Mouse (Mus musculus) kidney, embryonic 16.5 days (tissue): ENCODE data around the gene Smim17. TPM values are rescaled to one million over a fixed set of nuclear protein-coding genes. Genes with fewer than 3 reads are reported as not detected.
A peak's percentile ranks its signal among the peaks of the same experiment; 100 is the strongest.

Experiments
- ATAC-seq: fragments of 200-750 bp; cut with Nextera tagmentation; 2 replicates; pipeline ENCODE4 v1.8.0; 2017; ENCODE audit warnings: moderate TSS enrichment; ENCODE audit not compliant: low FRiP score, low TSS enrichment
- H3K27ac ChIP-seq: fragments of 300-500 bp; sonication (generic); 2 replicates; pipeline ENCODE4 v1.5.1; 2014; ENCODE audit warnings: low read length
- H3K27me3 ChIP-seq: fragments of 300-500 bp; sonication (generic); 2 replicates; pipeline ENCODE4 v1.6.1; 2014; ENCODE audit warnings: low read length, control low read depth, mixed read lengths; ENCODE audit not compliant: insufficient read depth
- H3K36me3 ChIP-seq: fragments of 300-500 bp; sonication (generic); 2 replicates; pipeline ENCODE4 v1.6.1; 2014; ENCODE audit warnings: low read length, control low read depth, mixed read lengths; ENCODE audit not compliant: insufficient read depth
- H3K4me1 ChIP-seq: fragments of 300-500 bp; sonication (generic); 2 replicates; pipeline ENCODE4 v1.6.1; 2014; ENCODE audit warnings: low read length, control low read depth, mixed read lengths; ENCODE audit not compliant: insufficient read depth
- H3K4me2 ChIP-seq: fragments of 300-500 bp; sonication (generic); replicated peaks from 2 replicates; pipeline ENCODE4 v1.6.1; 2014; ENCODE audit warnings: low read depth, low read length
- H3K4me3 ChIP-seq: fragments of 300-500 bp; sonication (generic); 2 replicates; pipeline ENCODE4 v1.5.1; 2014; ENCODE audit warnings: mild to moderate bottlenecking, low read length
- H3K9ac ChIP-seq: fragments of 300-500 bp; sonication (generic); replicated peaks from 2 replicates; pipeline ENCODE4 v1.6.1; 2014; ENCODE audit warnings: low read length
- H3K9me3 ChIP-seq: fragments of 300-500 bp; sonication (generic); 2 replicates; pipeline ENCODE4 v1.6.1; 2016; ENCODE audit warnings: low read length, control low read depth
- WGBS: fragments of 180-500 bp; shearing (Covaris S2); extraction: QIAGEN DNeasy Blood & Tissue Kit; methylation state at CpG from one replicate; pipeline ENCODE4 v1.1.7; 2014; 5-methylcytosine and 5-hydroxymethylcytosine counted together
- polyA plus RNA-seq: library from polyadenylated mRNA; unstranded; fragments of >200 nt; fragmentation: Nextera tagmentation; extraction: Ambion mirVana; gene quantifications from 2 replicates; pipeline ENCODE4 v1.2.1, GENCODE M21; 2015

Smim17 gene
- polyA plus RNA-seq, 1 experiment from 2014 or later: not detected

DNA sequence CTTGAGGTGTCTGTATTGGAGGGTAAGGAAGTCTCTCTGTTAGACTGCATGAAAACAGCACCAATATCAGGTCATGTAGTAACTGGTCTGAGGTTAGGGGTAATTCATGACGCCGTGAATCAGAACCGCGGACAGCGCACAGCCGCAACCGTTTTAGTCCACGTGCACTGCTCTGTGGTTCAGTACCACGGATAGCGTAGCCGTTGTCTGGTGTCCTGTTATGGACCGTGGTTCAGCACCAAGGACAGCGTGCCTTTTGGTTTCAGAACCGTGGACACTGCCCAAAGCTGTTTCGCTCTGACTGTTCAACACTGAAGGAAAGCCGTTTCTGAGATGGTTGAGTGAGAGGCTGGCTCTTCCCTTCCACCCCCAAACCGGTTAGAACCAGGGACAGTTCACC is 11.5 kb downstream of the Smim17 start, which contains the start of gene Gm20715:
Gene Gm20715 (plus strand): TSS at position 235 of the 400 bp plus-strand sequence.
- Histone ChIP-seq H3K27ac (no peak within 1 kb of the TSS), H3K4me2 (no peak within 1 kb of the TSS), H3K4me1 (no peaks in the 10 kb centered on the region), H3K9me3 (no peaks in the 10 kb centered on the region), H3K4me3 (no peak within 1 kb of the TSS), H3K9ac (no peak within 1 kb of the TSS), H3K36me3 (no peaks in the 10 kb centered on the region), H3K27me3 (no peaks in the 10 kb centered on the region)
- ATAC-seq: peak; percentile 97
- 1% methylated on average over 17 of the region's 17 CpGs for WGBS

DNA sequence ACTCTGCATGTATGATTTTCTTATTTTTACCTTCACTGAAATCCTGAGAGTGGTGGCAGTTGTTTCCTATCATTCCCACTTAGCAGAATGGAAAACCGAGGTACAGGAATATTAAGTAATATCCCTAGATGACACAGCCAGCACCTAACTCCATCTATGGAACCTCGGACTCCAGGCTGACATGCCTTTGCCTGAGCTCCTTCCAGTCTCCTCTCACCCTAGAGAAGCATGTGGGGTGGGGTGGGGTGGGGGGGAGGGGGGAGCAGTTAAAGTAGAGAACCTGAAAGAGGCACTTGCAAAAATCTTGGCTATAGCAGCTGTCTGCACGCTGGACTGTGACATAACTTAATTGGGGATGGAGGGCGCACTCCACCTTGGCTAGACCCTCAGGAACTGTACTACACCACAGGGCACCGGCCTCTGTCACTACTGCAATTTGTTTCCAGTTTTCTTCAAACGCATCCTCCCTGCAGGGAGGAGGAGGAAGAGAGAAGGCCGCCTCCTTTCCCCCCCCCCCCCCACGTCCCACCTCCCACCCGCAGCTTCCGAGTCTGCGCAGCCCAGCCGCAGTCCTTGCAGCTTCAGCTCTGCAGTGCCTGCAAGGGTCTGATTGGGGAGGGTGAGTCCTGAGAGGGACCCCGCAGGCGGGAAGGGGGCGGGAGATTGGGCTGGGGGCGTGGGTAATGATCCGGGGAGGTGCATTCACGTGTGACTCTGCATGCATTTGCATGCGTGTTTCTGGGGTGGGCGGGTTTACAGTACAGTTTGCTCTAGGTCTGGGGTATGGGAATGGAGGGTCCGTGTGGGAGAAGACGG is 16.3 kb downstream of the Smim17 start:
- no peak overlapping the region for H3K9ac ChIP-seq
- no peak overlapping the region for H3K4me3 ChIP-seq
- H3K4me1 ChIP-seq: no peaks in the 10 kb centered on the region
- H3K27ac ChIP-seq: no peak overlapping the region
- H3K9me3 ChIP-seq: no peaks in the 10 kb centered on the region
- 7% methylated on average over 17 of the region's 22 CpGs for WGBS
- H3K4me2 ChIP-seq: 0 out of 2 replicates have a peak overlapping the region, but pooled peaks have one; percentile 10
- H3K27me3 ChIP-seq: no peaks in the 10 kb centered on the region
- ATAC-seq: no peak
- no peaks in the 10 kb centered on the region for H3K36me3 ChIP-seq

DNA sequence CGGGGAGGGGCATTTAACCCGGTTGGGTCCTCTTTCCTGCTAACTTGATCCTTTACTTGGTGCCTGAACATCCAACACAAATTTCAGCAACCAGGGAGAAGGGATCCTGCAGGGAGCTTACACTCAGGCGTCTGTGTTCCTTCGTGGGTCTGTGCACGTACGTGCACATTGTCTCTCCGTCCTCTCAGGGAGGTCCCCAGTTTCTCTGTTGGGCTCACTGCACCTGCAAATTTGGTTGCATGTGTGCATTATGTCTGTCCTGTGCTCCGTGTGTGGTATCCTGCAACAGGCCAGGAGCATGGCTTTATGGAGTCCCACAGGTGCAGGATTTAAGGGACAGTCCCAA is 16.9 kb downstream of the Smim17 start:
- Histone ChIP-seq H3K27ac (no peak overlapping the region), H3K36me3 (no peaks in the 10 kb centered on the region), H3K4me3 (no peak overlapping the region), H3K27me3 (no peaks in the 10 kb centered on the region), H3K4me2 (no peak overlapping the region), H3K4me1 (no peaks in the 10 kb centered on the region), H3K9me3 (no peaks in the 10 kb centered on the region), H3K9ac (no peak overlapping the region)
- no peak for ATAC-seq
- WGBS: 22% methylated on average over 8 of the region's 8 CpGs

DNA sequence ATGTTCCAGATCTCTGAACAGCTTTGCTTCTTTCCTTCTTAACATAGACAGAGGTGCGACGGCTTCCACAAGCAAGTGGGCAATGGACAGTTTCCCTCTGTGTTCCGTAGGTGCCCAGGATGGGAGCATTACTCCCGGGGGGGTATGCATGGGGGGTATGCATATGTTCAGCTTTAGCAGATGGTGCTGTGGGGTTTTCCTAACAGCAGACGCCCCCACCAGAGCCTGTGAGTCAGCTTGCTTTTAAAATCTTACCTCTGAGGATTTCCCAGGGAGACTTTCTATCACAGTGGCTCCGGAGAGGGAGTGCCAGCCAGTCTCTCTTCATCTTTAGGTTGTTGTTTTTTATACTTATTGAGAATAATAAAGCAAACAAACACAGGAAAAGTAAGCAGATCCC is 21.4 kb downstream of the Smim17 start:
- H3K9ac ChIP-seq: no peak overlapping the region
- no peak overlapping the region for H3K4me2 ChIP-seq
- H3K4me3 ChIP-seq: no peak overlapping the region
- no peak for ATAC-seq
- no peaks in the 10 kb centered on the region for H3K27me3 ChIP-seq
- H3K36me3 ChIP-seq: no peaks in the 10 kb centered on the region
- no peak overlapping the region for H3K27ac ChIP-seq
- H3K4me1 ChIP-seq: no peaks in the 10 kb centered on the region
- 75% methylated on average over 6 of the region's 6 CpGs for WGBS
- H3K9me3 ChIP-seq: no peaks in the 10 kb centered on the region

DNA sequence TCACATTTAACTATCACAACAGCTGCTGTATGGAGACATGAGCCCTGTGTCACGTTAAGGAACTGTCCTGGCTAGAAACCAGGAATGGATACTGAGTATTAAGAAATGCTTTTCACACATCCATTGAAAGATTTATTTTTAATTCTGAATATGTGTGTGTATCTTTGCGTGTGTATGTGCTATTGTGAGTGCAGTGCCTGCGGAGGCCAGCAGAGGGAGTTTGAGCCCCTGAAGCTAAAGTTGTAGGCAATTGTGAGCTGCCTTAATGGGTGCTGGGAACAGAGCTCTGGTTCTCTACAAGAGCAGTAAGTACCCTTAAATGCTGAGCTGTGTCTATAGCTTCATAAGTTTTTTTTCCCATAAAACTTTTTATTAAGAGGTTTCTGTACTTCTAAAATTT is 30.9 kb downstream of the Smim17 start:
- Histone ChIP-seq H3K4me3 (no peak overlapping the region), H3K9me3 (peaks cover 5% of the 10 kb centered on the region), H3K27me3 (no peaks in the 10 kb centered on the region), H3K4me2 (no peak overlapping the region), H3K36me3 (no peaks in the 10 kb centered on the region), H3K27ac (no peak overlapping the region), H3K4me1 (no peaks in the 10 kb centered on the region), H3K9ac (no peak overlapping the region)
- ATAC-seq: no peak
- 88% methylated on average over 3 of the region's 3 CpGs for WGBS

DNA sequence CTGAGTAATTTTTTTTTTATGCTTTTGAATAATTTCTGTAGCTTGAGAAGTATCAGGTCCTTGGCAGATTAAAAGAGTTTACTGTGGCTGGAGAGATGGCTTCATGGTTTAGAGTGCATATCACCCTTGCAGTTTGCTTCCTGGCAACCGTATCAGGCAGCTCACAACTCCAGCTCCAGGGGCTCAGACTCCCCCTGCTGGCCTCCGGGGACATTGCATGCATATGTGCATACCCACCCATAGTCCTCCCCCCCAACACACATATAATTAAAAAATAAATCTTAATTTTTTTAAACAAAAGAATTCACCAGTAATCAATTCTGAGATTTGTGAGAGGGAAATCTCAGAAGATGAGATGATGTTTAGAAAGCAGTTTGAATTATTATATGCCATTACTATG is 31.8 kb downstream of the Smim17 start:
- no peak overlapping the region for H3K9ac ChIP-seq
- no peak overlapping the region for H3K4me3 ChIP-seq
- H3K27ac ChIP-seq: no peak overlapping the region
- WGBS: 37% methylated on average over 2 of the region's 2 CpGs
- H3K4me1 ChIP-seq: no peaks in the 10 kb centered on the region
- H3K9me3 ChIP-seq: peaks cover 5% of the 10 kb centered on the region
- no peak overlapping the region for H3K4me2 ChIP-seq
- no peaks in the 10 kb centered on the region for H3K36me3 ChIP-seq
- H3K27me3 ChIP-seq: no peaks in the 10 kb centered on the region
- no peak for ATAC-seq

DNA sequence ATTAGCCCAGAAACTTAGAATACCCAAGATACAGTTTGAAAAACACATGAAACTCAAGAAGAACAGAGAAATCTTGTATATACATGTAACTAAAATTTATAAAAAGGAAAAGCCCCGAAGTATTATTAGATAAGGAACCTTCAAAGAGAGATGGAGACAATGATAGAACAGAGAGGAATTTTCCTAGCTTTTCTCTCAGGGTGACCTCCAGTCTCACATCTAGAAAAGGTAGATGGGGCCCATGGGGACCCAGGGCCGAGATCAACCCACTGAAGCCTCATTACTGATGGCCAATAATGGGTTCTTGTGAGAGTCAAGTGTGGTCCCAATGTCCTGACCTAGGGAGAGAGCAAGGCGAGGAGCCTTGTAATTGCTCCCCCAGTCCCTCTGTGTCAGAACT is 39.9 kb downstream of the Smim17 start, which contains the start of gene Olfr1344:
Gene Olfr1344 (plus strand): TSS at position 301 of the 400 bp plus-strand sequence.
- Histone ChIP-seq H3K27ac (no peak within 1 kb of the TSS), H3K27me3 (no peaks in the 10 kb centered on the region), H3K4me1 (no peaks in the 10 kb centered on the region), H3K36me3 (no peaks in the 10 kb centered on the region), H3K4me3 (no peak within 1 kb of the TSS), H3K4me2 (no peak within 1 kb of the TSS), H3K9ac (no peak within 1 kb of the TSS), H3K9me3 (no peaks in the 10 kb centered on the region; the same call in 1 of the 2 replicates)
- WGBS: 69% methylated on average over 3 of the region's 3 CpGs
- ATAC-seq: no peak

DNA sequence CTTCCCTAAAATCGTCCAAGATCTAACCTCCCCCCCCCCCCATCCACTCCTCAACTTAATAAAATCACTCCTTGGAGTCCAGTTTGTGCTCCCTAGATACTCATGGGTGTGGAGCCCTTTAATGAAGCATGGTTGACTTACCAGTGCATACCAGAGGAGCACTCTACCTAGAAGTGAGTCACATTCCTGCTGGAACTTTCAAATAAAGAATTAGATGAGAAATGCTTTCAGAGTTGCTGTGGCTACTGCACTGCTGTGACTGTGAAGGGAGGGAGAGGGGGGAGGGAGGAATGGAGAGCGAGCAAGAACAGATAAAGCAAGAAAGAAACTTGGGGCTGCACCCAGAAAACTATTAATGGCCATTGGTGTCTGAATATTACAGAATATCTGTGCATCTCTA is 42.7 kb downstream of the Smim17 start:
- 48% methylated on average over 2 of the region's 2 CpGs for WGBS

DNA sequence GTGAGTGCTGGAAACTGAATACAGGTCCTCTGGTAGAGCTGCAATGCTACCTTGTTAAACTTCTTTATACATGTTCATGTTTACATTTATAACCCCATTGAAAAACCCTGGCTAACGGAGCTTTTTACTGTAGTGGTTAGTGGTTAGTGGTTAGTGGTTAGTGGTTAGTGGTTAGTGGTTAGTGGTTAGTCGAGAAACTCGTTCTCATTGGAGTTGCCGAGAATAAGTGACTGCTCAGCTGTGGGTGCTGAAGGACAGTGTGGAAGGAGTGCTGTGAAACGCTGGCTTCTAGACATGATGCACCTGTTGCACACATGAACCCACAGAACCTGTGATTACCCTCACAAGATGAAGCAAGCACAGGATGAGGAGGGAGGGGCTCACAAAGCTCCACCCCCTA is 49.3 kb downstream of the Smim17 start:
- Histone ChIP-seq H3K4me2 (no peak overlapping the region), H3K36me3 (no peaks in the 10 kb centered on the region), H3K27me3 (no peaks in the 10 kb centered on the region), H3K9me3 (peaks cover 4% of the 10 kb centered on the region), H3K4me1 (no peaks in the 10 kb centered on the region), H3K27ac (no peak overlapping the region), H3K9ac (no peak overlapping the region), H3K4me3 (no peak overlapping the region)
- 86% methylated on average over 5 of the region's 5 CpGs for WGBS
- ATAC-seq: no peak

More for the DNA sequence above, 42.7 kb downstream of the Smim17 start:
- ATAC-seq: no peak
- H3K4me2 ChIP-seq: no peak overlapping the region
- no peaks in the 10 kb centered on the region for H3K4me1 ChIP-seq
- H3K27me3 ChIP-seq: no peaks in the 10 kb centered on the region
- H3K27ac ChIP-seq: no peak overlapping the region
- no peak overlapping the region for H3K4me3 ChIP-seq
- no peaks in the 10 kb centered on the region for H3K36me3 ChIP-seq
- no peak overlapping the region for H3K9ac ChIP-seq
- H3K9me3 ChIP-seq: no peaks in the 10 kb centered on the region; the same call in 1 of the 2 replicates

DNA sequence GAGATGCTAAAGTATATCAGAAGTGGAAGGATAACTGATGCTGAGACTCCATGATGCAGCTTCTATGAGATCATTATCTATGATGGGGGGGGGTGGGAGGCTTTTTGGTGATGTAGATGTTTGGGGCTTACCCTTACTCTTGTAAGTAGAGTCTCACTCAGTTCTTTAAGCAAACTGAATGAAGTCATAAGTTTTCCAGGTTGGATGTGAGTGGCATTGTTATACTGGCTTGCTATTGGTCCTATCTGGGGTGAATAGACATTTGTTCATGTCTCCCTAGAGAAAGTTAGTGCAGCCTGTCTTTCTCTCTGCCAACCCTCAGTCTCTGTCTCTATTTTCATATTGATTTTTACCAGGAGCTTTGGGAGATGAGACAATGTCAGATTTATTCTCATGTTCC is 57.4 kb downstream of the Smim17 start, which contains the start of gene Olfr1336:
Gene Olfr1336 (plus strand): TSS at position 301 of the 400 bp plus-strand sequence.
- ATAC-seq: no peak
- peaks cover 6% of the 10 kb centered on the region for H3K9me3 ChIP-seq
- no peak within 1 kb of the TSS for H3K9ac ChIP-seq
- H3K27ac ChIP-seq: no peak within 1 kb of the TSS
- H3K27me3 ChIP-seq: no peaks in the 10 kb centered on the region
- H3K4me1 ChIP-seq: no peaks in the 10 kb centered on the region
- no peak within 1 kb of the TSS for H3K4me2 ChIP-seq
- no peak within 1 kb of the TSS for H3K4me3 ChIP-seq
- H3K36me3 ChIP-seq: no peaks in the 10 kb centered on the region
